Comparison of ENCODE assay signal across 8 mouse cellular contexts in genomic region chr8:22192660-22193431, GRCm38 (mm10). TPM values are rescaled to one million over a fixed set of nuclear protein-coding genes. Genes with fewer than 3 reads are reported as not detected.
A peak's percentile ranks its signal among the peaks of the same experiment; 100 is the strongest.
DNase-seq lines count a peak whose midpoint lies in the region; ATAC-seq lines count a peak whose summit lies in the region.

TSS of gene Vps36 (plus strand) at chr8:22192809.

- DNase-seq in CD4-positive, CD25-positive, alpha-beta regulatory T cell, adult 2 months (ENCODE audit: low read depth, low spot score): peak; percentile 93
- peak; percentile 49 for DNase-seq in fibroblast of lung, adult 2 months (ENCODE audit: low read depth)
- peak; percentile 93 for DNase-seq in kidney, postnatal 14 days
- peak; percentile 79 for DNase-seq in liver, embryonic 13.5 days
- peak; percentile 94 for DNase-seq in neural tube, embryonic 10.5 days (ENCODE audit: extremely low spot score, low spot score)

- H3K4me1 ChIP-seq in brown adipose tissue, adult 24 weeks (ENCODE audit: control insufficient read depth, insufficient read depth, insufficient read length, low read length): peaks cover 4% of the 10 kb centered on the region; the same call in 1 of the 2 replicates
- peaks cover 2 to 6% of the 10 kb centered on the region in 2 experiments; a peak in 3 of 4 replicates for H3K4me1 ChIP-seq in heart, embryonic 14.5 days (ENCODE audit: control insufficient read depth in 2 of 2, insufficient read depth in 2 of 2, low read length in 2 of 2)
- H3K4me1 ChIP-seq in liver, embryonic 13.5 days (replicated peaks): peaks cover 20% of the 10 kb centered on the region
- peaks cover 7% of the 10 kb centered on the region for H3K4me1 ChIP-seq in stomach, embryonic 16.5 days (ENCODE audit: control insufficient read depth, insufficient read depth, low read length)

- H3K4me2 ChIP-seq in heart, embryonic 14.5 days (ENCODE audit: low read length): peak within 1 kb of the TSS; percentile 72
- peak within 1 kb of the TSS; percentile 85 for H3K4me2 ChIP-seq in liver, embryonic 13.5 days
- peak within 1 kb of the TSS; percentile 71 for H3K4me2 ChIP-seq in stomach, embryonic 16.5 days (ENCODE audit: low read depth, low read length)

- WGBS in heart, embryonic 14.5 days: under 1% methylated on average over 73 of the region's 73 CpGs
- under 1% methylated on average over 72 of the region's 73 CpGs for WGBS in liver, embryonic 13.5 days (ENCODE audit: insufficient replicate concordance)
- WGBS in stomach, embryonic 16.5 days: under 1% methylated on average over 70 of the region's 73 CpGs

- H3K36me3 ChIP-seq in heart, embryonic 14.5 days (ENCODE audit: control insufficient read depth, insufficient read depth, low read length): no peaks in the 10 kb centered on the region
- H3K36me3 ChIP-seq in liver, embryonic 13.5 days: no peaks in the 10 kb centered on the region
- H3K36me3 ChIP-seq in stomach, embryonic 16.5 days (ENCODE audit: control insufficient read depth, insufficient read depth, low read length): no peaks in the 10 kb centered on the region

- peak; percentile 90 for ATAC-seq in heart, embryonic 14.5 days (ENCODE audit: insufficient number of reproducible peaks, insufficient read depth, low FRiP score, low read depth)
- ATAC-seq in liver, embryonic 13.5 days (ENCODE audit: low read depth): peak; percentile 92
- ATAC-seq in stomach, embryonic 16.5 days (ENCODE audit: insufficient read depth, low FRiP score): peak; percentile 91

- no peaks in the 10 kb centered on the region for H3K9me3 ChIP-seq in heart, embryonic 14.5 days (ENCODE audit: control insufficient read depth, low read length)
- H3K9me3 ChIP-seq in liver, embryonic 13.5 days (replicated peaks): no peaks in the 10 kb centered on the region
- no peaks in the 10 kb centered on the region for H3K9me3 ChIP-seq in stomach, embryonic 16.5 days (replicated peaks; ENCODE audit: control insufficient read depth, low read length)

- H3K27ac ChIP-seq in brown adipose tissue, adult 24 weeks (replicated peaks; ENCODE audit: low read depth, low read length): peak within 1 kb of the TSS; percentile 95
- H3K27ac ChIP-seq in heart, embryonic 14.5 days (replicated peaks in 1 of 2; ENCODE audit: control insufficient read depth in 1 of 2, insufficient read depth in 1 of 2, low read depth in 2 of 2, low read length in 2 of 2): peak within 1 kb of the TSS; percentile 96 to 98
- peak within 1 kb of the TSS; percentile 88 for H3K27ac ChIP-seq in liver, embryonic 13.5 days
- H3K27ac ChIP-seq in stomach, embryonic 16.5 days (ENCODE audit: low read length): peak within 1 kb of the TSS; percentile 99

- H3K9ac ChIP-seq in heart, embryonic 14.5 days (ENCODE audit: low read length): peak within 1 kb of the TSS; percentile 94
- H3K9ac ChIP-seq in liver, embryonic 13.5 days: peak within 1 kb of the TSS; percentile 92
- peak within 1 kb of the TSS; percentile 97 for H3K9ac ChIP-seq in stomach, embryonic 16.5 days (ENCODE audit: low read length)

- no peaks in the 10 kb centered on the region for H3K27me3 ChIP-seq in heart, embryonic 14.5 days (ENCODE audit: control insufficient read depth, insufficient read depth, low read length)
- H3K27me3 ChIP-seq in liver, embryonic 13.5 days: 0 out of 2 replicates have a peak, but pooled peaks cover 6% of the 10 kb centered on the region
- H3K27me3 ChIP-seq in stomach, embryonic 16.5 days (ENCODE audit: control insufficient read depth, insufficient read depth, low read length): no peaks in the 10 kb centered on the region

- peak within 1 kb of the TSS; percentile 94 for H3K4me3 ChIP-seq in brown adipose tissue, adult 24 weeks (ENCODE audit: insufficient read depth, low read depth, low read length)
- peak within 1 kb of the TSS; percentile 81 to 82 for H3K4me3 ChIP-seq in heart, embryonic 14.5 days (ENCODE audit: control insufficient read depth in 1 of 2, insufficient read depth in 1 of 2, low read depth in 1 of 2, low read length in 2 of 2)
- H3K4me3 ChIP-seq in liver, embryonic 13.5 days (replicated peaks): peak within 1 kb of the TSS; percentile 83
- H3K4me3 ChIP-seq in stomach, embryonic 16.5 days (replicated peaks; ENCODE audit: low read length): peak within 1 kb of the TSS; percentile 86

RNA-seq across cellular contexts. Expression of gene Vps36, which starts in this region (rescaled TPM):
- polyA plus RNA-seq in brown adipose tissue, adult 24 weeks (2012; ENCODE audit: insufficient read depth, insufficient read length, missing spikeins): 27.1 and 35.2 TPM in 2 replicates
- polyA plus RNA-seq in heart, embryonic 14.5 days (2014; fragmentation: Nextera tagmentation; extraction: Ambion mirVana): 22.4 and 24.2 TPM in 2 replicates
- polyA plus RNA-seq in liver, embryonic 13.5 days (2015; fragmentation: Nextera tagmentation; extraction: Ambion mirVana): 11.5 and 12.9 TPM in 2 replicates
- polyA plus RNA-seq in stomach, embryonic 16.5 days (2015; fragmentation: Nextera tagmentation; extraction: Ambion mirVana): 41.8 and 42.8 TPM in 2 replicates

Comparison
In these comparisons a context has a peak if more than half of its experiments do, and no peak if none do; other contexts are left out.
1. Peak in every context shown above with its lines: DNase-seq, ATAC-seq, H3K4me3 ChIP-seq and H3K27ac ChIP-seq.